Mouse (Mus musculus) limb, embryonic 15.5 days (tissue): Measurements from ENCODE around the gene Frmd4a. TPM values are rescaled to one million over a fixed set of nuclear protein-coding genes. Genes with fewer than 3 reads are reported as not detected.

Source experiments
- ATAC-seq: fragments of 200-750 bp; cut with Nextera tagmentation; 2 replicates; pipeline ENCODE4 v1.8.0; 2017; ENCODE audit warnings: low read depth, moderate TSS enrichment; ENCODE audit not compliant: insufficient number of reproducible peaks, low FRiP score, low TSS enrichment
- H3K27ac ChIP-seq: fragments of 300-500 bp; sonication (generic); 2 replicates; pipeline ENCODE4 v1.5.1; 2015; ENCODE audit warnings: moderate library complexity, mild to moderate bottlenecking, inconsistent platforms
- H3K27me3 ChIP-seq: fragments of 300-500 bp; sonication (generic); 2 replicates; pipeline ENCODE4 v1.6.1; 2015; ENCODE audit warnings: inconsistent platforms
- H3K36me3 ChIP-seq: fragments of 300-500 bp; sonication (generic); 2 replicates; pipeline ENCODE4 v1.6.1; 2015; ENCODE audit warnings: inconsistent platforms
- H3K4me1 ChIP-seq: fragments of 300-500 bp; sonication (generic); 2 replicates; pipeline ENCODE4 v1.6.1; 2015; ENCODE audit warnings: inconsistent platforms
- H3K4me2 ChIP-seq: fragments of 300-500 bp; sonication (generic); 2 replicates; pipeline ENCODE4 v1.6.1; 2015; ENCODE audit warnings: mild to moderate bottlenecking, inconsistent platforms
- H3K4me3 ChIP-seq: fragments of 300-500 bp; sonication (generic); 2 replicates; pipeline ENCODE4 v1.5.1; 2015; ENCODE audit warnings: mild to moderate bottlenecking, inconsistent platforms
- H3K9ac ChIP-seq: fragments of 300-500 bp; sonication (generic); 2 replicates; pipeline ENCODE4 v1.6.1; 2015; ENCODE audit warnings: inconsistent platforms
- H3K9me3 ChIP-seq: fragments of 300-500 bp; sonication (generic); 2 replicates; pipeline ENCODE4 v1.6.1; 2016; ENCODE audit warnings: inconsistent platforms
- WGBS: fragments of 180-500 bp; shearing (Covaris S2); methylation state at CpG from one replicate; pipeline ENCODE4 v1.1.7; 2015; 5-methylcytosine and 5-hydroxymethylcytosine counted together
- polyA plus RNA-seq: library from polyadenylated mRNA; unstranded; fragments of >200 nt; fragmentation: Nextera tagmentation; extraction: Ambion mirVana; gene quantifications from 2 replicates; pipeline ENCODE4 v1.2.1, GENCODE M21; 2015

Gene Frmd4a
- polyA plus RNA-seq, 1 experiment from 2014 or later, result 34.1 TPM

DNA sequence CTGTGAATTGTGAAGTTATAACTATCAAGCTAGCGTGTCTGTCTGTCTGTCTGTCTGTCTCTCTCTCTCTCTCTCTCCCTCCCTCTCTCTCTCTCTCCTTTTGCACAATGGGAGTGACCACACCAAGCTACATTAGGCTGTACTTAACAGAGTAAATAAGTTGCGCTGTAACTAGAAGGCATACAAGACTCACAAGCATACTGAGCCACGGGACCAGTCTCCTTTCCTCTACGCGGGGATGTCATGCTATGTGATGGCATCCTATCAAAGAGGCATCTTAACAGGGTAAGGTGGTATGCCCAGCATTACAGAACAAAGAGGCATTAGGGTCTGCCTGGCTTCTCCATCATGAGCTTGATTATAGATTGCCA lies 514.7 kb downstream of the Frmd4a start:
- H3K4me1 ChIP-seq, result no peaks in the 10 kb centered on the region
- no peak overlapping the region for H3K27ac ChIP-seq
- H3K4me2 ChIP-seq, result no peak overlapping the region
- peaks cover 48% of the 10 kb centered on the region for H3K36me3 ChIP-seq
- no peaks in the 10 kb centered on the region for H3K27me3 ChIP-seq
- no peaks in the 10 kb centered on the region for H3K9me3 ChIP-seq
- no peak overlapping the region for H3K4me3 ChIP-seq
- H3K9ac ChIP-seq, result no peak overlapping the region
- ATAC-seq, result no peak
- 96% methylated on average over 5 of the region's 5 CpGs for WGBS

DNA sequence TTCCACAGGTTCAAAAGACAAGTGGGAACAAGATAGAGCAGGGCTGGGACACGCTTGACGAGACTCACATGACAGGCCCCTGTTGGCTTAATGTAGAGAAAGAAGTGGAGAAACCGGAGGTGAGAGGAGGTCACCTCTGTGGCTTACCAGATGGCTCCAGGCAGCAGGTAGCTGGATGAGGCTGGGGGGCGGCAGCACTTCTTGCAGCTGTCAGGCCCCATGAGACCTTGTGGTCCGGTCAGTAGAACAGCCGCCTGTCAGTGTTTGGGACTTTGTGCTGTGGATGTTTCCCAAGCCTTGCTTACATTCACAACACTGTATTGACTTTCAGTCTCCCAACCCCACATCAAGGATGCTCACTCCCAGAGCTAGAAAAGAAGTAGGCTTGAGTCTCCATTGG lies 515.4 kb downstream of the Frmd4a start:
- no peak for ATAC-seq
- no peak overlapping the region for H3K27ac ChIP-seq
- no peak overlapping the region for H3K4me3 ChIP-seq
- peaks cover 54% of the 10 kb centered on the region for H3K36me3 ChIP-seq
- 77% methylated on average over 6 of the region's 6 CpGs for WGBS
- H3K4me2 ChIP-seq, result no peak overlapping the region
- H3K4me1 ChIP-seq, result no peaks in the 10 kb centered on the region
- no peaks in the 10 kb centered on the region for H3K9me3 ChIP-seq
- no peaks in the 10 kb centered on the region for H3K27me3 ChIP-seq
- H3K9ac ChIP-seq, result no peak overlapping the region

DNA sequence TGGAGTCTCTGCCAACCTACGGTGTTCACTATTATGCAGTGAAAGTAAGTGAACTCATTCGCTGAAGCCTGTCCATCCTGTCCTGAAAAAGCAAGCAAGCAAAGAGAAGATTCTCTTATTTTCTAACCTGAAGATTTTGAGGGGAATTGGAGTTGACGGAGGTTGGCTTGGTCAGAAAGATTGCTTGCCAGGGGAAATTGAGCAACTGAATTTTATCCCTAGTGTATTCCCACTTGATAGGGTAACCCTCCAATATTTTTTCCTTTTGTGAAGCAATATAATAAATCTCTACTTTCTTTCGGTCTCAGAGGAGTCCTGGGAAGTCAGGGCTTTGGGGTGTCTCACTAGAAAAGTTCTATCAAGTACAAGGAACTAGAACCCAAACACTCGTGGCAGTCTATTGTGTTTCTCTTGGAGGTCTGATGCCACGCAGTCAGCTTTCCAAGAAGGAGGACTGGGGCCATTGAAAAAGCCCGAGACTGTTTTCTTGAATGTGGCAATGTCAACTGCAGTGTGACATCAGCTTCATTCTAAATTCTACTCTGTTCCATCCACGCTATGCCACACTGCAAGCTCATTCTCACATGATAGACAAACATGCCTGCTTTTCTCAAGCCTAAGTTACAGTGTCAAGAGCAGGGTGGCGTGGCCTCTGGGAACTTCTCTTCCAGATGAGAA lies 517.8 kb downstream of the Frmd4a start:
- Histone ChIP-seq H3K27me3 (no peaks in the 10 kb centered on the region), H3K9me3 (no peaks in the 10 kb centered on the region), H3K27ac (no peak overlapping the region), H3K4me2 (no peak overlapping the region), H3K9ac (no peak overlapping the region), H3K4me1 (peaks cover 3% of the 10 kb centered on the region; the same call in 1 of the 2 replicates), H3K36me3 (peaks cover 51% of the 10 kb centered on the region), H3K4me3 (no peak overlapping the region)
- WGBS, result 89% methylated on average over 9 of the region's 9 CpGs
- ATAC-seq, result no peak

DNA sequence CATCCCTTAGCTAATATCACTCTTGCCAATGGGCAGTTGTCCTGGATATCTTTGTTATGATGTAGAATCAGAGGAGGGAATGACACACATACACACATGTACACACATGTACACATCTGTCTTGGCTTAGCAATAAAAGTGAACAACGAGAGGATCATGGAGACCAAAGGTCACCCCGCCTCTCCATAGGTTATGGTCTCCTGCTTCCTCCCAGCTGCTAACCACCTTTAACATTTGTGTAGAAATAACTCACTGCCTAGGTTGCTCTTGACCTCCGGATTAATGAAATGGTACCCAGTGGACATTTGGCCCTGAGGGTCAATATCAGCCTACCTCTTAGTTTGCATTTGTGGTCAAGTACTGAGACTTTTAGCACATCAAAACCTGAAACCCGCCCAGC lies 523.8 kb downstream of the Frmd4a start:
- Histone ChIP-seq H3K9me3 (no peaks in the 10 kb centered on the region), H3K9ac (no peak overlapping the region), H3K27me3 (no peaks in the 10 kb centered on the region), H3K4me2 (no peak overlapping the region), H3K27ac (no peak overlapping the region), H3K36me3 (peaks cover 29% of the 10 kb centered on the region), H3K4me3 (no peak overlapping the region), H3K4me1 (peaks cover 19% of the 10 kb centered on the region)
- 42% methylated on average over 4 of the region's 4 CpGs for WGBS
- no peak for ATAC-seq

DNA sequence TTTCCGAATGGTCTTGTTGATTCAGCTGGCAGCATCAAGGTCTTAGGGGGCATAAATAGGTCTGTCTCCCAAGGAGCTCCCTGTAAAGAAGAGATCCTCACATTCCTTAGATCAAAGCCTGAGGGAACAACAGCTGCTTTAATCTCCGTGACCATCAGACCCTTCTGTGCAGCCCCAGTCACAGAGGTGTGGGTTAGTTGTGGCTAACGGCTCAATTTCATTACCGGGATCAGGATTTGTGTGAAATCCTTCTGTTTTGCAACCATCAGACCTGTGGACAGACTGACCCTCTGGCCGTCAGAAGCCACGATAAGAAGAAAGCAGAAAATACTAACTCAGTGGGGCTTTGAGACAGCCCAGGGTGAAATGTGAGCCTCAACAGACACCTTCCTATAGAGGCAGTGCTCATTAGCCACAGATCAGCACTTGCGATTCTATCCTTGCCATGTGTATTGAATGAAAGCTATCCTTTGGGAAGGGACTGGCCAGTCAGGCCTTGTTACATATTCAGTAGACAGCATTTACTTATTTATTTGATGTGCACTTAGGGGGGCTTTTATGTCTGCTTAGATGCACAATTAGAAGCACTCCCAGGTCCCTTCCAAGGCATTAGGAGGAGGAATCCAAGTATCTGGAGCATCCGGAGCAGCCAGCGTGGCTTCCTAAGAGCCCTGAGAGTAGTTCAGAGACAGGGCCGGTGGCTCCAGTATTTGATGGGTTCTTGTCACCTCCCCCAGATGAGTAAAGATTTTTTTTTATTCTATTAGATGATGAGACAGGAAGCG lies 524.5 kb downstream of the Frmd4a start:
- H3K9ac ChIP-seq, result no peak overlapping the region
- no peak overlapping the region for H3K4me2 ChIP-seq
- no peak for ATAC-seq
- 0 out of 2 replicates have a peak overlapping the region, but pooled peaks have one; percentile 8 for H3K27ac ChIP-seq
- peaks cover 24% of the 10 kb centered on the region for H3K4me1 ChIP-seq
- H3K27me3 ChIP-seq, result no peaks in the 10 kb centered on the region
- 42% methylated on average over 11 of the region's 11 CpGs for WGBS
- no peak overlapping the region for H3K4me3 ChIP-seq
- H3K36me3 ChIP-seq, result peaks cover 25% of the 10 kb centered on the region
- no peaks in the 10 kb centered on the region for H3K9me3 ChIP-seq

DNA sequence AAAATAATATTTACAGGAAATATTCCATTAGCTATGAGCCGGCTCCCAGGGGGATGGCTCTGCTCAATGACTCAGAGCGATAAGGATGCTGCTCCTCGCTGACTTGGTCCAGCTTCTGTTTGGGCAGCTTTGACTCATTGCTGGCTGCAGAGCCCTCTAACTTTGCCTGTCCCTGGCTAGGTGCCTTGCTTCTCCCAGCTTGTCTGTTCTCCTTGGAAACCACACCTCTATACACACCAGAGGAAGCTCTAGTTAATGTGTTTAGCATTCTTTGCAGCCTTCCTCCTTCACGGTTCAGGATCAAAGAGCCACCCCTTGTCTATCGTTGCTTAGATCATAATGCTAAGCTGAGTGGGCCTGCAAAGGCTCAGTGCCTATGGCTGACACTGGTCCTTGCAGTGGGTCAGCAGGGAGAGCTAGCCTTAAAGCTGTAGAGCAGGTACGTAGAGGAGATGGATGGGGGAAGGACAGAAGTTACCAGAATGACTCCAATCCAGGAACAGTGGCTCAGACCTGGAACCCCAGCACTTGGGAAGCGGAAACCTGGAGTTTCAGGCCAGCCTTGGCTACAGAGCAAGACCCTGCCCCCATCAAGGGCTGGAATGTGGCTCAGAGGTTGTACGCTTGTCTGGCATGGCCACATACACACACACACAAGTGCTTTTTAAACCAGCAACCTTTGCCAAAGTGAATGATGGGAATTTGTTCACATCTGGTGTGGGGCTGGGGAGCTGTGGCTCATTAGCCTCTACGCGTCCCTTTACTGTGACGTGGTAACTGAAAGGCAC lies 525.3 kb downstream of the Frmd4a start:
- Histone ChIP-seq H3K9ac (no peak overlapping the region), H3K27me3 (no peaks in the 10 kb centered on the region), H3K27ac (peak overlapping the region; percentile 33; the same call in 1 of the 2 replicates), H3K36me3 (peaks cover 19% of the 10 kb centered on the region), H3K4me1 (peaks cover 27% of the 10 kb centered on the region), H3K4me3 (no peak overlapping the region), H3K9me3 (no peaks in the 10 kb centered on the region), H3K4me2 (no peak overlapping the region)
- 53% methylated on average over 11 of the region's 11 CpGs for WGBS
- ATAC-seq, result no peak

DNA sequence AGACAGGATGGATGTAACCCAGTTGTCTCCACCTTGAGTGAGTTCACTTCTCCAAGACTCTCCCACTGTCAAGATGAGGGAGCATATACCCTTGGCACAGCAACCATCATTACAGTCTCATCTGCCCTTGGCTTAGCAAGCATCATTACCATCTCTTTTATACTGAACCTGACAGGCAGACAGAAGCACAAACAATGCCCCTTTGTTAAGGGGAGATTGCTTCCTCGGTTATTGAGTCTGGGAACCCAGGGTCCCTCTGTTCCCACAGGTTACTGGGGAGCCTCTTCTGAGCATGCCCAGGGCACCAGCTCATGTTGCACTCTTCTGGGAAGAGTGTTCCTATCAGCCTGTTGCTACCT lies 525.9 kb downstream of the Frmd4a start:
- ATAC-seq, result no peak
- H3K27ac ChIP-seq, result no peak overlapping the region
- 16% methylated on average over 1 of the region's 1 CpGs for WGBS
- H3K36me3 ChIP-seq, result peaks cover 18% of the 10 kb centered on the region
- no peak overlapping the region for H3K4me2 ChIP-seq
- H3K4me1 ChIP-seq, result peaks cover 27% of the 10 kb centered on the region
- H3K27me3 ChIP-seq, result no peaks in the 10 kb centered on the region
- no peaks in the 10 kb centered on the region for H3K9me3 ChIP-seq
- H3K9ac ChIP-seq, result no peak overlapping the region
- no peak overlapping the region for H3K4me3 ChIP-seq

DNA sequence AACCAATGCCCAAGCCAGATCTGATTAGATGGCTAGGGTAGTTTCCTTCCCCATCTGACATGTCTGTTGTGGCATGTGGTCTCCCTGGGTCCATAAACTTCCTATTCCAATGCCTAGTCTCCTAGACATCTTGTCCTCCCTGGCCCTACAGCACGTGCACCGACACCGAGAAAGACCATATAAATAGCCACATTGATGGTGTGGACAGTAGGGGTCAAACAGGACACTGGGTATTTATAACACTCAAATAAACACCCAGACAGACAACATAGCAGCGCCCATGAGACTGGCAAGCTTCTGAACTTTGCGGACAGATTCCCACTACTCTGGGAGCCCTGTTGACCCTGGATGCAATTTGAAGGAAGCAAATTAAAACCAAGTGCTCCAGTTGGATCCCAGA lies 526.8 kb downstream of the Frmd4a start:
- no peak overlapping the region for H3K4me3 ChIP-seq
- no peak for ATAC-seq
- H3K4me2 ChIP-seq, result no peak overlapping the region
- H3K9ac ChIP-seq, result no peak overlapping the region
- H3K36me3 ChIP-seq, result peaks cover 25% of the 10 kb centered on the region
- peaks cover 27% of the 10 kb centered on the region for H3K4me1 ChIP-seq
- H3K27me3 ChIP-seq, result no peaks in the 10 kb centered on the region
- no peak overlapping the region for H3K27ac ChIP-seq
- whole genome bisulfite sequencing, result 62% methylated on average over 5 of the region's 5 CpGs
- H3K9me3 ChIP-seq, result no peaks in the 10 kb centered on the region

DNA sequence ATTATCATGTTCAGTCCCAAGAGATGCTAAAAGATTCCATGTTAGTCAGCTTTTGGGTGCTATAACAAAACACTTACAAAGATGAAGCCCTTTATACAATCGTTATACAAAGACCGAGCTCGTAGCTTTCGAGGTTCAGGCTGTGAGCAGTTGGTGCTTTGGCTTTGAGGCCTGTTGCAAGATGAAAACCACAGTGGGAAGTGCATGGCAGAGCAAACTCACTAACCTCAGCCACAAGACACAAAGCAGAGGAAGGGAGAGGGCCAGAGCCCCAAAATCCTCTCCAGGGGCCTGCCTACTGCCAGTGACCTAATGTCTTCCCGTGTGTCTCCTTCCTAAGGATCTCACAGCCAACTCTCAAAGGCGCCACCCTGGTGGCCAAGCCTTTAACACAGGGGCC lies 527.7 kb downstream of the Frmd4a start:
- peaks cover 27% of the 10 kb centered on the region for H3K36me3 ChIP-seq
- no peak overlapping the region for H3K4me3 ChIP-seq
- peaks cover 24% of the 10 kb centered on the region for H3K4me1 ChIP-seq
- no peak overlapping the region for H3K9ac ChIP-seq
- no peak overlapping the region for H3K4me2 ChIP-seq
- H3K27ac ChIP-seq, result no peak overlapping the region
- 82% methylated on average over 6 of the region's 6 CpGs for WGBS
- ATAC-seq, result no peak
- H3K9me3 ChIP-seq, result no peaks in the 10 kb centered on the region
- H3K27me3 ChIP-seq, result no peaks in the 10 kb centered on the region

DNA sequence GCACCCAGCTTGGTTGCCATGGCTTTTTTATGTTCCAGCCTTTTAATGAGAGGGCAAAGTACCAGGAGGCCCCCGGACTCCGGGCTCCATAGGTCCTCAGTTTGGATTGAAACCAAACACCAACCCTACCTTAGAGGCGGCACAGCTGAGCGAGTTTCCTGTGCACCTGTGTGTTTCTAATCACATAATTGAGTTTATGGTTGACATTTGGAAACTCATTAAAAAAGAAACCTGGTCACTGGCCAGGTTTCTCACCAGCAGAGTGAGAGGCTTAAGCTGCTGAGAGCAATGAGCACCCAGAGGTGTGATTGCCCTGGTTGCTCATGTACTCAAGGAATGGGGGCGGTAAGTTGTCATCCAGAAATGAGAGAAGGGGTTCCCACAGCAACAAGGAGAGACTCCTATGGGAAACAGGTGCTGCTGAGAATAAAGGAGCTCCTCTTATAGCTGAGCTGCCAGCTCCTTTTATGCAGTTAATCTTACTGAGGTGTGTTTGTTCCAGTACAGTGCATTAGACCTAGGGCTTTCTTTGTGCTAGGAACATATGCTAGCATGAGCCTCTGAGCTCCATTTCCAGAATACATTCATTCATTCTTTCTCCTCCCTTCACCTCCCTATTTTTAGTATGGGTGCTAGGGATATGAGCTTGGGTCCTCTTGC lies 529.6 kb downstream of the Frmd4a start:
- Histone ChIP-seq H3K4me1 (peaks cover 21% of the 10 kb centered on the region), H3K36me3 (peaks cover 35% of the 10 kb centered on the region), H3K9me3 (no peaks in the 10 kb centered on the region), H3K4me3 (no peak overlapping the region), H3K27ac (no peak overlapping the region), H3K27me3 (no peaks in the 10 kb centered on the region), H3K9ac (no peak overlapping the region), H3K4me2 (no peak overlapping the region)
- ATAC-seq, result 0 out of 2 replicates have a peak, but pooled peaks have one; percentile 17
- WGBS, result 25% methylated on average over 5 of the region's 5 CpGs

DNA sequence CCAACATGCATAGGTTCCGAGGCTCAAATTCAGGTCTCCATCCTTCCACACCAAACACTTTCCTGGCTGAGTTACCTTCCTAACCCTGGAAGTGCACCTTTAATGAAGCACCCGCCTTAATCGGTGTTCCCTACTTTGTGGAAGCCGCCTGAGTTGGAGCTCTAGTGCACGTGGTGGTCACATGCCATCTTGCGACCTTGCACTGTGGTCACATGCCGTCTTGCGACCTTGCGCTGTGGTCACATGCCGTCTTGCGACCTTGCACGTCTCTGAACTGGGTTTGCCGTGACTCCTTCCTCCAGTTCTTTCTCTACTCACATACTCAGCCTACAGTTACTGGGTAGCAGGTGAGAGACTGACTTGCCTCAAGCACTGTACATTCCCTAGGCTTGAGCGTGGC lies 531.8 kb downstream of the Frmd4a start:
- no peaks in the 10 kb centered on the region for H3K9me3 ChIP-seq
- H3K9ac ChIP-seq, result no peak overlapping the region
- 92% methylated on average over 14 of the region's 14 CpGs for WGBS
- no peaks in the 10 kb centered on the region for H3K27me3 ChIP-seq
- no peak for ATAC-seq
- peaks cover 10% of the 10 kb centered on the region; the same call in 1 of the 2 replicates for H3K4me1 ChIP-seq
- peaks cover 29% of the 10 kb centered on the region for H3K36me3 ChIP-seq
- no peak overlapping the region for H3K4me2 ChIP-seq
- H3K27ac ChIP-seq, result no peak overlapping the region
- no peak overlapping the region for H3K4me3 ChIP-seq
